ENCODE assay signal across 1 mouse cellular context in the genomic region with DNA sequence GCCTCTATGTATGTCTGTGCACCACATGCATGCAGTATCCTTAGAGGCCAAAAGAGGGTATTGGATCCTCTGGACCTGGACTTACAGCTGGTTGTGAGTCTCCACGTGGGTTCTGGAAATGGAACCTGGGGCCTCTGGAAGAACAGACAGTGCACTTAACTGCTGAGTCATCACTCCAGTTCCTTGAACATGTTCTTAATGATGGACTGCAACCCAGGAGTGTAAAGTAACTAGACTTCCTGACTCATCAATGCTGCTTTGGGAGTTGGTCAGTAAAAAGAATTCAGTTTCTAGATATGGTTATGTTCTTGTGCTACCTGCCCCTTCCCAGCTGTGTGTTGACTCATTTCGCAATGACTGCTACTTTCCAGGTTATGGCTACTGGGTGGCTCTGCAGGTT.
TF ChIP-seq lines count a peak whose summit lies in the region.

No protein-coding gene starts in this region.

TF ChIP-seq in CH12.LX, 34 proteins besides CTCF, POLR2A, EP300 and RAD21:
- TF ChIP-seq JUN (IDR thresholded peaks at IDR 0.05; ENCODE audit: insufficient read depth, low read depth, low read length) (no peak), MAFK (IDR thresholded peaks at IDR 0.05; ENCODE audit: insufficient replicate concordance, low read length) (peak; percentile 82)
